Mouse (Mus musculus): Measurements from ENCODE around the gene Ttll4. TPM values are rescaled to one million over a fixed set of nuclear protein-coding genes. Genes with fewer than 3 reads are reported as not detected.
A peak's percentile ranks its signal among the peaks of the same experiment; 100 is the strongest.

The Ttll4 gene
- total RNA-seq, 1 experiment, result 45.2 TPM

DNA sequence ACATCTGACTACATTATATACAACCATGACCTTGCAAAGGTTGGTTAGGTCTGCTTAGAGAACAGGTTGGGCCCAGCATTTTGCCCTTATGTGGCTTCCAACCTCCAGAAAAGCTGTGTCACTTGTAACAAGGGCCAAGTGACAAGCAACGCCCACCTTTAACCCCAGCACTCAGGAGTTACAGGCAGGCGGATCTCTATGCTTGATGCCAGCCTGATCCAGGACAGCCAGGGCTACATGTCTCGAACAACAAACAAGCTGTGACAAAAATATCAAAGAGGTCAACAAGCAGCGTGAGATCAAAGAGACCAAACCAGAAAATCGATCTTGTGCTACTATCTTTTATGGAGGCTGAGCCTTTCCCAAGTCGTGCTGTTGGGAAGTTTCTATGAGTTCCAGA, 60.1 kb downstream of the Ttll4 start:
- H3K36me3 ChIP-seq (ENCODE audit: control insufficient read depth, insufficient read depth, low read length, poor library complexity, severe bottlenecking), result no peaks in the 10 kb centered on the region
- no peaks in the 10 kb centered on the region for H3K9me3 ChIP-seq (ENCODE audit: control insufficient read depth, insufficient read depth, low read depth, low read length)
- H3K27ac ChIP-seq (ENCODE audit: insufficient read depth, low read depth, low read length, poor library complexity, severe bottlenecking), result no peak overlapping the region
- no peak overlapping the region for H3K9ac ChIP-seq (ENCODE audit: insufficient read depth, low read depth, low read length, poor library complexity, severe bottlenecking)
- in situ Hi-C loops (cut with MboI; ENCODE audit: low sequenced_read_pairs in 2 of 2, unreplicated experiment in 2 of 2), result no loop called here
- no peaks in the 10 kb centered on the region for H3K4me1 ChIP-seq (ENCODE audit: control insufficient read depth in 2 of 2, insufficient read depth in 2 of 2, low read length in 2 of 2, poor library complexity in 1 of 2)
- no peak overlapping the region for H3K4me3 ChIP-seq (ENCODE audit: insufficient read depth in 1 of 2, low read depth in 1 of 2, low read length in 2 of 2, poor library complexity in 1 of 2, severe bottlenecking in 1 of 2)
- TF ChIP-seq CHD2 (IDR thresholded peaks at IDR 0.05; ENCODE audit: low read depth, low read length) (no peak), ZC3H11A (IDR thresholded peaks at IDR 0.05; ENCODE audit: borderline replicate concordance, low read depth, low read length) (no peak), HCFC1 (IDR thresholded peaks at IDR 0.05; ENCODE audit: borderline replicate concordance, insufficient read depth, low read length) (no peak), ZNF384 (IDR thresholded peaks at IDR 0.05; ENCODE audit: low read depth, low read length) (no peak), MAFK (IDR thresholded peaks at IDR 0.05; ENCODE audit: insufficient read depth, low read depth, low read length) (no peak)
- no peak for DNase-seq (ENCODE audit: low read depth, low spot score)

DNA sequence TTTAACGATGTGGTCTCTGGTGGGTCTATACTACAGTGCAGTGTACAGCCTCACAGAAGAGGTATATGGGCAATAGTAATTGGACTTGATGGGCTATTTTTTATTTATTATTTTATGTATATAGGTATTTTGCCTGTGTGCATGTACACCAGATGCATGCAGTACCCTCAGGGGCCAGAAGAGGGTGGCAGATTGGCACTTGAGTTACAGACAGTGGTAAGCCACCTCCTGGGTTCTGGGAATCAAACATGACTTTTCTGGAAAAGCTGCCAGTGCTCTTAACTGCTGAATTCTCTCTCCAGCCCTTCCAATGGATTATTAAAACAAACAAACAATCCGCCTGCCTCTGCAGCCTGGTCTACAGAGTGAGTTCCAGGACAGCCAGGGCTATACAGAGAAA, 62.2 kb downstream of the Ttll4 start:
- DNase-seq (ENCODE audit: low read depth, low spot score), result peak; percentile 44
- in situ Hi-C loops (cut with MboI; ENCODE audit: low sequenced_read_pairs in 2 of 2, unreplicated experiment in 2 of 2), result no loop called here

DNA sequence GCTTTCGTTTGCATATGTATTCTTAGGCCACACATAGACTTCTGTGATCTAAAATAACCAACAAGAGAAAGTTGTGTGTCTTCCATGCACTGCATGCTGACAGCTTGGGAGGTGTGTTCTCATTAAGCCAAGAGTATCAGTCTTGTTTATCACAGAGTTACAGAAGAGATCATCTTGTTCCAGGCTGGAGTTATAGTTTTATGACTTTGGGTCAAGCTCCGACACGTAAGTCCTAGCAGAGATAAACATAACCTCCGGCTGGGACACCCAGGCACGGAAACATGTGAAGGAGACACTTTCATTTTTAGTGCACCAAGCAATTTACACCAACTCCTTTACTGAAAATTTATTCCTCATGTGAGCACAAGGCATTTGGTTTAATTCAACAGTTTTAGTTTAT, 64.6 kb downstream of the Ttll4 start:
- no peaks in the 10 kb centered on the region for H3K9me3 ChIP-seq (ENCODE audit: control insufficient read depth, insufficient read depth, low read depth, low read length)
- peaks cover 2 to 3% of the 10 kb centered on the region in 2 experiments; a peak in 2 of 4 replicates for H3K4me1 ChIP-seq (ENCODE audit: control insufficient read depth in 2 of 2, insufficient read depth in 2 of 2, low read length in 2 of 2, poor library complexity in 1 of 2)
- H3K36me3 ChIP-seq (ENCODE audit: control insufficient read depth, insufficient read depth, low read length, poor library complexity, severe bottlenecking), result no peaks in the 10 kb centered on the region
- H3K4me3 ChIP-seq (ENCODE audit: insufficient read depth in 1 of 2, low read depth in 1 of 2, low read length in 2 of 2, poor library complexity in 1 of 2, severe bottlenecking in 1 of 2), result no peak overlapping the region
- H3K9ac ChIP-seq (ENCODE audit: insufficient read depth, low read depth, low read length, poor library complexity, severe bottlenecking), result no peak overlapping the region
- no peak for DNase-seq (ENCODE audit: low read depth, low spot score)
- H3K27ac ChIP-seq (ENCODE audit: insufficient read depth, low read depth, low read length, poor library complexity, severe bottlenecking), result no peak overlapping the region
- in situ Hi-C loops (cut with MboI; ENCODE audit: low sequenced_read_pairs in 2 of 2, unreplicated experiment in 2 of 2), result no loop called here
- no peak for TF ChIP-seq ZC3H11A (IDR thresholded peaks at IDR 0.05; ENCODE audit: borderline replicate concordance, low read depth, low read length)
- TF ChIP-seq MAFK (IDR thresholded peaks at IDR 0.05; ENCODE audit: insufficient read depth, low read depth, low read length), result no peak
- no peak for TF ChIP-seq CHD2 (IDR thresholded peaks at IDR 0.05; ENCODE audit: low read depth, low read length)
- no peak for TF ChIP-seq ZNF384 (IDR thresholded peaks at IDR 0.05; ENCODE audit: low read depth, low read length)
- TF ChIP-seq HCFC1 (IDR thresholded peaks at IDR 0.05; ENCODE audit: borderline replicate concordance, insufficient read depth, low read length), result no peak

More for the DNA sequence above, 62.2 kb downstream of the Ttll4 start:
- Histone ChIP-seq H3K9me3 (ENCODE audit: control insufficient read depth, insufficient read depth, low read depth, low read length) (no peaks in the 10 kb centered on the region), H3K9ac (ENCODE audit: insufficient read depth, low read depth, low read length, poor library complexity, severe bottlenecking) (no peak overlapping the region), H3K4me1 (ENCODE audit: control insufficient read depth in 2 of 2, insufficient read depth in 2 of 2, low read length in 2 of 2, poor library complexity in 1 of 2) (no peaks in the 10 kb centered on the region), H3K27ac (ENCODE audit: insufficient read depth, low read depth, low read length, poor library complexity, severe bottlenecking) (no peak overlapping the region), H3K4me3 (ENCODE audit: insufficient read depth in 1 of 2, low read depth in 1 of 2, low read length in 2 of 2, poor library complexity in 1 of 2, severe bottlenecking in 1 of 2) (no peak overlapping the region), H3K36me3 (ENCODE audit: control insufficient read depth, insufficient read depth, low read length, poor library complexity, severe bottlenecking) (no peaks in the 10 kb centered on the region)
- no peak for TF ChIP-seq ZNF384 (IDR thresholded peaks at IDR 0.05; ENCODE audit: low read depth, low read length)
- 0 out of 2 replicates have a peak, but pooled peaks have one; percentile 19 for TF ChIP-seq ZC3H11A (IDR thresholded peaks at IDR 0.05; ENCODE audit: borderline replicate concordance, low read depth, low read length)

DNA sequence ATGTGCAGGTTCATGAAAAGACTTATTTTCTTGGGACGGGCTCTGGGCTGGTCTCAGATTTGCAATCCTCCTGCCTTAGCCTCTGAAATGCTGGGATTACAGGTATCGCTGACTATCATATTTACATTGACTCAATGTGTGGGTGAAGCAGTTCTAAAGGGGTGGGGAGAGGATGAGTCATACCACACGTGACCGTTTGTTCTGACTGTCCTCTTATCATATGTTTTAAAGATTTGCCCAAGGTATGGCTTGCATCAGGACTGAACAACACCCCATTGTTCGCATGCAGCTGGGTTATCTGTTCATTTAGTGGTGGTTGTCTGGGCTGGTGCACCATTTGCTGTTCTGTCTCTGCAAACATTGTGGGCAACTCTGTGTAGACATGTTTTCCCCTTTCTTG, 65.1 kb downstream of the Ttll4 start:
- Histone ChIP-seq H3K9ac (ENCODE audit: insufficient read depth, low read depth, low read length, poor library complexity, severe bottlenecking) (no peak overlapping the region), H3K36me3 (ENCODE audit: control insufficient read depth, insufficient read depth, low read length, poor library complexity, severe bottlenecking) (no peaks in the 10 kb centered on the region), H3K27ac (ENCODE audit: insufficient read depth, low read depth, low read length, poor library complexity, severe bottlenecking) (no peak overlapping the region), H3K4me3 (ENCODE audit: insufficient read depth in 1 of 2, low read depth in 1 of 2, low read length in 2 of 2, poor library complexity in 1 of 2, severe bottlenecking in 1 of 2) (no peak overlapping the region), H3K4me1 (ENCODE audit: control insufficient read depth in 2 of 2, insufficient read depth in 2 of 2, low read length in 2 of 2, poor library complexity in 1 of 2) (peaks cover 2 to 3% of the 10 kb centered on the region in 2 experiments; a peak in 2 of 4 replicates), H3K9me3 (ENCODE audit: control insufficient read depth, insufficient read depth, low read depth, low read length) (no peaks in the 10 kb centered on the region)
- no peak for DNase-seq (ENCODE audit: low read depth, low spot score)
- no peak for TF ChIP-seq HCFC1 (IDR thresholded peaks at IDR 0.05; ENCODE audit: borderline replicate concordance, insufficient read depth, low read length)
- no peak for TF ChIP-seq CHD2 (IDR thresholded peaks at IDR 0.05; ENCODE audit: low read depth, low read length)
- in situ Hi-C loops (cut with MboI; ENCODE audit: low sequenced_read_pairs in 2 of 2, unreplicated experiment in 2 of 2), result no loop called here

DNA sequence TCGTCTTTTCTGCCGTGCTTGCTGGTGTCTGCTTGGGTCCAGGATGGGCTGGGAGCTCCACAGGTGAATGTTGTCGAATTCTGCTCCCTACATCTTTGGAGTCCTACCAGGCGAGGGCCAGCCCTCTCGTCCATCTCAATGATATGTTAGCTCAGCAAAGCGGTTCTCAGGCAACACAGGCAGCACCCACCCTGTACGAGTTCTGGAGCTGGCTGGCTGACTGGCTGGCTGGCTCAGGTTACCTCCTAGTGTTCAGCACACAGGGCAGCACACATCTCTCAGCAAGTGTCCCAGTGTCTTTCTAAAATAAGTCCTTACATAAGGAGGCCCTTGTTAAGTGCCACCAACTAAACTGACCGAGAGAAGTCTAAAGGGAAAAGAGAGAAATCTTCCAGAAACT, 66.9 kb downstream of the Ttll4 start:
- H3K4me1 ChIP-seq (ENCODE audit: control insufficient read depth in 2 of 2, insufficient read depth in 2 of 2, low read length in 2 of 2, poor library complexity in 1 of 2), result peaks cover 2 to 3% of the 10 kb centered on the region in 2 experiments; a peak in 2 of 4 replicates
- H3K36me3 ChIP-seq (ENCODE audit: control insufficient read depth, insufficient read depth, low read length, poor library complexity, severe bottlenecking), result no peaks in the 10 kb centered on the region
- H3K9me3 ChIP-seq (ENCODE audit: control insufficient read depth, insufficient read depth, low read depth, low read length), result no peaks in the 10 kb centered on the region
- in situ Hi-C loops (cut with MboI; ENCODE audit: low sequenced_read_pairs in 2 of 2, unreplicated experiment in 2 of 2), result no loop called here
- H3K27ac ChIP-seq (ENCODE audit: insufficient read depth, low read depth, low read length, poor library complexity, severe bottlenecking), result no peak overlapping the region
- H3K4me3 ChIP-seq (ENCODE audit: insufficient read depth in 1 of 2, low read depth in 1 of 2, low read length in 2 of 2, poor library complexity in 1 of 2, severe bottlenecking in 1 of 2), result no peak overlapping the region
- no peak overlapping the region for H3K9ac ChIP-seq (ENCODE audit: insufficient read depth, low read depth, low read length, poor library complexity, severe bottlenecking)
- no peak for DNase-seq (ENCODE audit: low read depth, low spot score)
- no peak for TF ChIP-seq HCFC1 (IDR thresholded peaks at IDR 0.05; ENCODE audit: borderline replicate concordance, insufficient read depth, low read length)
- no peak for TF ChIP-seq CHD2 (IDR thresholded peaks at IDR 0.05; ENCODE audit: low read depth, low read length)
- no peak for TF ChIP-seq ZC3H11A (IDR thresholded peaks at IDR 0.05; ENCODE audit: borderline replicate concordance, low read depth, low read length)
- no peak for TF ChIP-seq MAFK (IDR thresholded peaks at IDR 0.05; ENCODE audit: insufficient read depth, low read depth, low read length)
- no peak for TF ChIP-seq ZNF384 (IDR thresholded peaks at IDR 0.05; ENCODE audit: low read depth, low read length)

Data from ES-E14 (cell line).